Mouse (Mus musculus): ENCODE measurements around the gene Fam217a.

DNA sequence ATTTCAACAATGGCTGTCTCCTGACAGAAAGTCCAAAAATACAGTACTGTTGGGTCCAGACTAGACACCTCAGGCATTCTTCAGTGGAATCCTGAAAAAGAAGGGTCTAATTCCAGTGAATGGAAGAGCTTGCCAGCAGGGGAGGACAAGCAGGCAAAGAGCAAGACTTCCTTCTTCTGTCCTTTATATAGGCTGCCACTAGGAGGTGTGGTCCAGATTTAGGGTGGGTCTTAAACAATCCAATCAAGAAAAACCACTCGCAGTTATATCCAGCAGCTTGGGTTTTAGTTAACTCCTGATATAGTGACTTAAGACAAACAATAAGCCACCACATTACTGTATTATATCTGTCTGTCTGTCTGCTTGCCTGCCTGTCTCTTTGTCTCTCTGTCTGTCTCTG, 49.7 kb upstream of the Fam217a start:
- no peak; the same call in 1 of the 2 replicates for TF ChIP-seq CTCF (conservative IDR thresholded peaks at IDR 0.05; ENCODE audit: low read length)
- no peak for TF ChIP-seq POU5F1 (IDR thresholded peaks at IDR 0.05; ENCODE audit: borderline replicate concordance, low read length)
- TF ChIP-seq NANOG (IDR thresholded peaks at IDR 0.05; ENCODE audit: borderline replicate concordance, low read length), result no peak

Measured in E14TG2a.4 (cell line).